Mouse (Mus musculus) embryonic facial prominence, embryonic 11.5 days (tissue): Measurements from ENCODE around the gene Glcci1. TPM values are rescaled to one million over a fixed set of nuclear protein-coding genes. Genes with fewer than 3 reads are reported as not detected.
"Not testable (repeated sequence)": the region's sequence is repeated elsewhere in the genome, so short reads cannot be mapped to it uniquely, and the experiment has no call there.

Experiments
- ATAC-seq: fragments of 200-750 bp; cut with Nextera tagmentation; replicated peaks from 2 replicates; pipeline ENCODE4 v1.8.0; 2017; ENCODE audit warnings: low read depth; ENCODE audit not compliant: insufficient number of reproducible peaks, low FRiP score, low TSS enrichment
- DNase-seq: peaks from one replicate; pipeline ENCODE4 v3.0.0-alpha.2; 2015; ENCODE audit warnings: low spot score
- H3K27ac ChIP-seq: fragments of 300-500 bp; sonication (generic); replicated peaks from 2 replicates; pipeline ENCODE4 v1.5.1; 2014; ENCODE audit warnings: mild to moderate bottlenecking, low read depth, low read length, control low read depth
- H3K27me3 ChIP-seq: fragments of 300-500 bp; sonication (generic); 2 replicates; pipeline ENCODE4 v1.6.1; 2014; ENCODE audit warnings: mild to moderate bottlenecking, low read length, moderate library complexity, mixed read lengths; ENCODE audit not compliant: control insufficient read depth, insufficient read depth
- H3K36me3 ChIP-seq: fragments of 300-500 bp; sonication (generic); replicated peaks from 2 replicates; pipeline ENCODE4 v1.6.1; 2014; ENCODE audit warnings: low read depth, mild to moderate bottlenecking, low read length, moderate library complexity, mixed read lengths; ENCODE audit not compliant: control insufficient read depth, insufficient read depth
- H3K4me1 ChIP-seq: fragments of 300-500 bp; sonication (generic); 2 replicates; pipeline ENCODE4 v1.6.1; 2014; ENCODE audit warnings: low read length, mixed read lengths; ENCODE audit not compliant: control insufficient read depth, insufficient read depth
- H3K4me2 ChIP-seq: fragments of 300-500 bp; sonication (generic); 2 replicates; pipeline ENCODE4 v1.6.1; 2014; ENCODE audit warnings: low read depth, mild to moderate bottlenecking, control low read depth, low read length, moderate library complexity
- H3K4me3 ChIP-seq: fragments of 300-500 bp; sonication (generic); 2 replicates; pipeline ENCODE4 v1.5.1; 2014; ENCODE audit warnings: low read depth, low read length, control low read depth
- H3K9ac ChIP-seq: fragments of 300-500 bp; sonication (generic); replicated peaks from 2 replicates; pipeline ENCODE4 v1.6.1; 2014; ENCODE audit warnings: mild to moderate bottlenecking, control low read depth, low read length
- H3K9me3 ChIP-seq: fragments of 300-500 bp; sonication (generic); replicated peaks from 2 replicates; pipeline ENCODE4 v1.6.1; 2016; ENCODE audit warnings: mild to moderate bottlenecking, low read length, inconsistent platforms, mixed read lengths; ENCODE audit not compliant: control insufficient read depth
- WGBS: fragments of 180-500 bp; shearing (Covaris S2); extraction: QIAGEN DNeasy Blood & Tissue Kit; methylation state at CpG from one replicate; pipeline ENCODE4 v1.1.7; 2014; 5-methylcytosine and 5-hydroxymethylcytosine counted together
- polyA plus RNA-seq: library from polyadenylated mRNA; unstranded; fragments of >200 nt; fragmentation: Nextera tagmentation; extraction: Ambion mirVana; gene quantifications from 2 replicates; pipeline ENCODE4 v1.2.1, GENCODE M21; 2014

The Glcci1 gene
- polyA plus RNA-seq, 1 experiment from 2014 or later, result 15.4 TPM

GRCm38 (mm10) chr6:8531104-8531894 lies 21.9 kb downstream of the Glcci1 start:
- DNase-seq (no peak), ATAC-seq (no peak)
- Histone ChIP-seq H3K27ac (no peak overlapping the region), H3K27me3 (no peaks in the 10 kb centered on the region), H3K36me3 (no peaks in the 10 kb centered on the region), H3K9me3 (no peaks in the 10 kb centered on the region), H3K9ac (no peak overlapping the region), H3K4me2 (no peak overlapping the region), H3K4me3 (no peak overlapping the region), H3K4me1 (no peaks in the 10 kb centered on the region)
- WGBS, result 83% methylated on average over 4 of the region's 4 CpGs

GRCm38 (mm10) chr6:8536944-8537343 lies 27.5 kb downstream of the Glcci1 start:
- ATAC-seq (no peak), DNase-seq (no peak)
- Histone ChIP-seq H3K36me3 (no peaks in the 10 kb centered on the region), H3K9ac (no peak overlapping the region), H3K27ac (no peak overlapping the region), H3K4me2 (no peak overlapping the region), H3K4me3 (no peak overlapping the region), H3K27me3 (no peaks in the 10 kb centered on the region), H3K4me1 (no peaks in the 10 kb centered on the region), H3K9me3 (no peaks in the 10 kb centered on the region)
- 82% methylated on average over 2 of the region's 2 CpGs for WGBS

- H3K4me3 ChIP-seq, H3K36me3 ChIP-seq, ATAC-seq, H3K4me1 ChIP-seq, H3K27me3 ChIP-seq, H3K4me2 ChIP-seq, H3K9ac ChIP-seq, H3K27ac ChIP-seq, H3K9me3 ChIP-seq, DNase-seq: not testable (repeated sequence)
- 88% methylated on average over 3 of the region's 4 CpGs for WGBS
Observed at GRCm38 (mm10) chr6:8541531-8541930, 32.1 kb downstream of the Glcci1 start.

GRCm38 (mm10) chr6:8544822-8545221 lies 35.4 kb downstream of the Glcci1 start:
- H3K4me3 ChIP-seq, result no peak overlapping the region
- DNase-seq, result no peak
- no peak overlapping the region for H3K27ac ChIP-seq
- H3K27me3 ChIP-seq, result no peaks in the 10 kb centered on the region
- no peaks in the 10 kb centered on the region for H3K36me3 ChIP-seq
- no peaks in the 10 kb centered on the region for H3K9me3 ChIP-seq
- 93% methylated on average over 5 of the region's 5 CpGs for WGBS
- H3K9ac ChIP-seq, result no peak overlapping the region
- no peak for ATAC-seq
- no peak overlapping the region for H3K4me2 ChIP-seq
- no peaks in the 10 kb centered on the region for H3K4me1 ChIP-seq

- 90% methylated on average over 7 of the region's 7 CpGs for WGBS
- ATAC-seq, result no peak
- no peak overlapping the region for H3K9ac ChIP-seq
- H3K36me3 ChIP-seq, result no peaks in the 10 kb centered on the region
- H3K27ac ChIP-seq, result no peak overlapping the region
- no peak overlapping the region for H3K4me3 ChIP-seq
- DNase-seq, result no peak
- H3K4me2 ChIP-seq, result no peak overlapping the region
- H3K9me3 ChIP-seq, result no peaks in the 10 kb centered on the region
- no peaks in the 10 kb centered on the region for H3K4me1 ChIP-seq
- H3K27me3 ChIP-seq, result no peaks in the 10 kb centered on the region
Observed at GRCm38 (mm10) chr6:8545780-8546179, 36.4 kb downstream of the Glcci1 start.

GRCm38 (mm10) chr6:8551155-8551554 lies 41.8 kb downstream of the Glcci1 start:
- H3K27me3 ChIP-seq, result no peaks in the 10 kb centered on the region
- H3K4me3 ChIP-seq, result no peak overlapping the region
- no peak overlapping the region for H3K27ac ChIP-seq
- H3K9me3 ChIP-seq, result no peaks in the 10 kb centered on the region
- no peaks in the 10 kb centered on the region for H3K36me3 ChIP-seq
- H3K9ac ChIP-seq, result no peak overlapping the region
- no peak overlapping the region for H3K4me2 ChIP-seq
- DNase-seq (no peak), ATAC-seq (no peak)
- 91% methylated on average over 2 of the region's 2 CpGs for WGBS
- no peaks in the 10 kb centered on the region for H3K4me1 ChIP-seq

GRCm38 (mm10) chr6:8556849-8557571 lies 47.6 kb downstream of the Glcci1 start:
- no peak for ATAC-seq
- Histone ChIP-seq H3K4me2 (no peak overlapping the region), H3K9me3 (no peaks in the 10 kb centered on the region), H3K9ac (no peak overlapping the region), H3K36me3 (no peaks in the 10 kb centered on the region), H3K4me3 (no peak overlapping the region), H3K27me3 (no peaks in the 10 kb centered on the region), H3K4me1 (no peaks in the 10 kb centered on the region), H3K27ac (no peak overlapping the region)
- DNase-seq, result no peak
- 89% methylated on average over 5 of the region's 5 CpGs for WGBS

GRCm38 (mm10) chr6:8560682-8561081 lies 51.3 kb downstream of the Glcci1 start:
- H3K27me3 ChIP-seq, result no peaks in the 10 kb centered on the region
- no peaks in the 10 kb centered on the region for H3K4me1 ChIP-seq
- H3K36me3 ChIP-seq, result no peaks in the 10 kb centered on the region
- H3K9me3 ChIP-seq, result no peaks in the 10 kb centered on the region
- no peak overlapping the region for H3K4me3 ChIP-seq
- H3K9ac ChIP-seq, result no peak overlapping the region
- DNase-seq, result no peak
- H3K27ac ChIP-seq, result no peak overlapping the region
- no peak overlapping the region for H3K4me2 ChIP-seq
- WGBS, result over 99% methylated on average over 2 of the region's 2 CpGs
- ATAC-seq, result no peak
